Mouse (Mus musculus): ENCODE results near the gene Noa1. TPM values are rescaled to one million over a fixed set of nuclear protein-coding genes. Genes with fewer than 3 reads are reported as not detected.
A peak's percentile ranks its signal among the peaks of the same experiment; 100 is the strongest.

Gene Noa1
- polyA plus RNA-seq, 1 experiment from 2014 or later: 29.2 TPM

DNA sequence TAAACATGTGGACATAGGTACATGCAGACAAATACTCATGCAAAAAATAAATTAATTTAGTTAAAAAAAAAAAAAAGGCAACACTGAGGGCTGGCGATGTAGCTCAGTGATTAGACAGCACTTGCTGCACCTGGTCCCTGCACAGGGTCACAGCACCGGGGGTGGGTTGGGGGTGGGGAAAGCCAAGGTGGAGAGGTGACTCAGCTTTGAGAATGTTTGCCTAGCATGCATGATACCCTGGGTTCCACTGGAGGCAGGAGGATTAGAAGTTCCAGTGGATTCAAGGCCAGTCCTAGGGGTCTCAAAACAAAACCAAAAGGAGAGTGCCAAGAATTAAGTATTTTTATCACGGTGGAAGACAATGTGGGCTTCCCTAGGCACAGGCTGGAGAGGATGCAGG is 52.3 kb downstream of the Noa1 start:
- Histone ChIP-seq H3K36me3 (replicated peaks; ENCODE audit: control insufficient read depth, insufficient read depth, low read depth, low read length) (no peaks in the 10 kb centered on the region), H3K4me1 (ENCODE audit: control insufficient read depth, insufficient read depth, low read length) (no peaks in the 10 kb centered on the region), H3K27me3 (ENCODE audit: control insufficient read depth, insufficient read depth, low read length) (no peaks in the 10 kb centered on the region), H3K27ac (replicated peaks; ENCODE audit: low read depth, low read length) (no peak overlapping the region), H3K4me2 (ENCODE audit: low read depth, low read length) (no peak overlapping the region), H3K9me3 (replicated peaks; ENCODE audit: control insufficient read depth, low read length) (no peaks in the 10 kb centered on the region), H3K9ac (replicated peaks; ENCODE audit: low read length) (no peak overlapping the region), H3K4me3 (ENCODE audit: low read depth, low read length) (no peak overlapping the region)
- DNase-seq (ENCODE audit: low spot score) (no peak), ATAC-seq (replicated peaks; ENCODE audit: insufficient number of reproducible peaks, low FRiP score, low TSS enrichment, low read depth) (no peak)
- WGBS: 84% methylated on average over 3 of the region's 3 CpGs

- Histone ChIP-seq H3K9ac (replicated peaks; ENCODE audit: low read length) (no peak overlapping the region), H3K4me2 (ENCODE audit: low read depth, low read length) (no peak overlapping the region), H3K27ac (replicated peaks; ENCODE audit: low read depth, low read length) (no peak overlapping the region), H3K4me3 (ENCODE audit: low read depth, low read length) (no peak overlapping the region), H3K27me3 (ENCODE audit: control insufficient read depth, insufficient read depth, low read length) (no peaks in the 10 kb centered on the region), H3K36me3 (replicated peaks; ENCODE audit: control insufficient read depth, insufficient read depth, low read depth, low read length) (no peaks in the 10 kb centered on the region), H3K9me3 (replicated peaks; ENCODE audit: control insufficient read depth, low read length) (no peaks in the 10 kb centered on the region), H3K4me1 (ENCODE audit: control insufficient read depth, insufficient read depth, low read length) (no peaks in the 10 kb centered on the region)
- ATAC-seq (replicated peaks; ENCODE audit: insufficient number of reproducible peaks, low FRiP score, low TSS enrichment, low read depth) (no peak), DNase-seq (ENCODE audit: low spot score) (no peak)
- WGBS: 61% methylated on average over 3 of the region's 3 CpGs
Measured at GRCm38 (mm10) chr5:77254402-77254801, 55.5 kb downstream of the Noa1 start.

GRCm38 (mm10) chr5:77253154-77253553 is 56.7 kb downstream of the Noa1 start:
- Histone ChIP-seq H3K4me3 (ENCODE audit: low read depth, low read length) (no peak overlapping the region), H3K9ac (replicated peaks; ENCODE audit: low read length) (no peak overlapping the region), H3K9me3 (replicated peaks; ENCODE audit: control insufficient read depth, low read length) (no peaks in the 10 kb centered on the region), H3K4me2 (ENCODE audit: low read depth, low read length) (no peak overlapping the region), H3K36me3 (replicated peaks; ENCODE audit: control insufficient read depth, insufficient read depth, low read depth, low read length) (no peaks in the 10 kb centered on the region), H3K27me3 (ENCODE audit: control insufficient read depth, insufficient read depth, low read length) (no peaks in the 10 kb centered on the region), H3K4me1 (ENCODE audit: control insufficient read depth, insufficient read depth, low read length) (no peaks in the 10 kb centered on the region), H3K27ac (replicated peaks; ENCODE audit: low read depth, low read length) (no peak overlapping the region)
- no peak for DNase-seq (ENCODE audit: low spot score)
- 75% methylated on average over 1 of the region's 1 CpGs for WGBS
- no peak for ATAC-seq (replicated peaks; ENCODE audit: insufficient number of reproducible peaks, low FRiP score, low TSS enrichment, low read depth)

DNA sequence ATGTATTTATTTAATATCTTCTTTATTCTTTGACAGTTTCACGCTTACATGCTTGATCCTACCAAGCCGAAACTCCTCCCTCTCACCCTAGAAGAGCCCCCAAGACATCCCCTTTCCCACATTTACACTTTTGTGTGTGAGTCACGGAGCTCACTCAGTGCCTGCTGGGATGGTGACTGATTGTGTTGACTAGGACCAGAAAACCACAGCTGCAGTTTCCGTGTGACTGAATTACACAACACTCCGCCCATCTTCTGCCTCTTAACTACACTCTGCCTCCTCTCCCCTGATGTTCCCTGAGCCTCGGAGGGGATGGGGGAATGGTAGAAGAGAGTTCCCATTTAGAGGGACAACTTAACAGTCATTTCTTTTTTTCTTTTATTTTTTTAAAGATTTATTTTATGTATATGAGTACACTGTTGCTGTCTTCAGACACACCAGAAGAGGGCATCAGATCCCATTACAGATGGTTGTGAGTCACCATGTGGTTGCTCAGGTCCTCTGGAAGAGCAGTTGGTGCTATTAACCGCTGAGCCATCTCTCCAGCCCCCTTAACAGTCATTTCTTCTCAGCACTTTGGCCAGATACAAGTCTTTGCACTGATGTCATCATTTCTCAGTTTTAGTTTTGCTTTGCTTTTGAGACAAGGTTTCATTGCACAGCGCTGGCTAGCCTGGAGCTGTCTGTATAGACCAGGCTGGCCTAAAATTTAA is 57.6 kb downstream of the Noa1 start:
- H3K27me3 ChIP-seq (ENCODE audit: control insufficient read depth, insufficient read depth, low read length): no peaks in the 10 kb centered on the region
- no peaks in the 10 kb centered on the region for H3K4me1 ChIP-seq (ENCODE audit: control insufficient read depth, insufficient read depth, low read length)
- H3K4me3 ChIP-seq (ENCODE audit: low read depth, low read length): no peak overlapping the region
- H3K27ac ChIP-seq (replicated peaks; ENCODE audit: low read depth, low read length): no peak overlapping the region
- ATAC-seq (replicated peaks; ENCODE audit: insufficient number of reproducible peaks, low FRiP score, low TSS enrichment, low read depth) (no peak), DNase-seq (ENCODE audit: low spot score) (no peak)
- H3K36me3 ChIP-seq (replicated peaks; ENCODE audit: control insufficient read depth, insufficient read depth, low read depth, low read length): no peaks in the 10 kb centered on the region
- H3K4me2 ChIP-seq (ENCODE audit: low read depth, low read length): no peak overlapping the region
- 67% methylated on average over 8 of the region's 8 CpGs for WGBS
- no peak overlapping the region for H3K9ac ChIP-seq (replicated peaks; ENCODE audit: low read length)
- no peaks in the 10 kb centered on the region for H3K9me3 ChIP-seq (replicated peaks; ENCODE audit: control insufficient read depth, low read length)

DNA sequence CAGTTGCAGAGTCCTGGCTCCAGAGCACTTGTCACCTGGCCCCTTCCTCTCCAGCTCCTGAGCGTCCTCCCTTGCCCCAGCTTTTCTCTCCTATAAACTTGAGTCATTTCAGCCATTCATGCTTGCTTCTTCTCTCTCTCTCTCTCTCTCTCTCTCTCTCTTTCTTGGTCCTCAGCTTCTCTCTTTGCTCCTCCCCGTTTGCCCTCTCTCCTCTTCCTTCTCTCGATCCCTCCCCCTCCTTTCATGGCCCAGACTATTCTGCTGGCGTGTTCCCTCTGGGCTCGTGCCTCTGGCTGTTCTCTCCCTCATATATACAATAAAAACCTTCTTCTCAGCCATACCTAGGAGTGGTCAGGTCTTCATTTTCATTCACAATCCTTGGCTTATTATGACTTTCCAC is 58.2 kb downstream of the Noa1 start:
- no peaks in the 10 kb centered on the region for H3K9me3 ChIP-seq (replicated peaks; ENCODE audit: control insufficient read depth, low read length)
- H3K27me3 ChIP-seq (ENCODE audit: control insufficient read depth, insufficient read depth, low read length): no peaks in the 10 kb centered on the region
- ATAC-seq (replicated peaks; ENCODE audit: insufficient number of reproducible peaks, low FRiP score, low TSS enrichment, low read depth) (no peak), DNase-seq (ENCODE audit: low spot score) (no peak)
- no peak overlapping the region for H3K9ac ChIP-seq (replicated peaks; ENCODE audit: low read length)
- H3K36me3 ChIP-seq (replicated peaks; ENCODE audit: control insufficient read depth, insufficient read depth, low read depth, low read length): no peaks in the 10 kb centered on the region
- H3K4me3 ChIP-seq (ENCODE audit: low read depth, low read length): no peak overlapping the region
- 55% methylated on average over 5 of the region's 5 CpGs for WGBS
- no peaks in the 10 kb centered on the region for H3K4me1 ChIP-seq (ENCODE audit: control insufficient read depth, insufficient read depth, low read length)
- H3K27ac ChIP-seq (replicated peaks; ENCODE audit: low read depth, low read length): no peak overlapping the region
- H3K4me2 ChIP-seq (ENCODE audit: low read depth, low read length): no peak overlapping the region

GRCm38 (mm10) chr5:77250083-77250482 is 59.8 kb downstream of the Noa1 start:
- Histone ChIP-seq H3K4me3 (ENCODE audit: low read depth, low read length) (no peak overlapping the region), H3K4me1 (ENCODE audit: control insufficient read depth, insufficient read depth, low read length) (no peaks in the 10 kb centered on the region), H3K36me3 (replicated peaks; ENCODE audit: control insufficient read depth, insufficient read depth, low read depth, low read length) (no peaks in the 10 kb centered on the region), H3K27me3 (ENCODE audit: control insufficient read depth, insufficient read depth, low read length) (no peaks in the 10 kb centered on the region), H3K27ac (replicated peaks; ENCODE audit: low read depth, low read length) (no peak overlapping the region), H3K9ac (replicated peaks; ENCODE audit: low read length) (no peak overlapping the region), H3K4me2 (ENCODE audit: low read depth, low read length) (no peak overlapping the region), H3K9me3 (replicated peaks; ENCODE audit: control insufficient read depth, low read length) (no peaks in the 10 kb centered on the region)
- WGBS: 73% methylated on average over 9 of the region's 9 CpGs
- DNase-seq (ENCODE audit: low spot score): no peak
- no peak for ATAC-seq (replicated peaks; ENCODE audit: insufficient number of reproducible peaks, low FRiP score, low TSS enrichment, low read depth)

GRCm38 (mm10) chr5:77245787-77246671 is 63.9 kb downstream of the Noa1 start:
- H3K27me3 ChIP-seq (ENCODE audit: control insufficient read depth, insufficient read depth, low read length): no peaks in the 10 kb centered on the region; the same call in 1 of the 2 replicates
- no peak overlapping the region for H3K4me3 ChIP-seq (ENCODE audit: low read depth, low read length)
- no peaks in the 10 kb centered on the region for H3K36me3 ChIP-seq (replicated peaks; ENCODE audit: control insufficient read depth, insufficient read depth, low read depth, low read length)
- 28% methylated on average over 26 of the region's 26 CpGs for WGBS
- ATAC-seq (replicated peaks; ENCODE audit: insufficient number of reproducible peaks, low FRiP score, low TSS enrichment, low read depth): peak; percentile 72
- no peaks in the 10 kb centered on the region for H3K4me1 ChIP-seq (ENCODE audit: control insufficient read depth, insufficient read depth, low read length)
- no peaks in the 10 kb centered on the region for H3K9me3 ChIP-seq (replicated peaks; ENCODE audit: control insufficient read depth, low read length)
- peak overlapping the region; percentile 52; the same call in 1 of the 2 replicates for H3K27ac ChIP-seq (replicated peaks; ENCODE audit: low read depth, low read length)
- peak; percentile 74 for DNase-seq (ENCODE audit: low spot score)
- H3K4me2 ChIP-seq (ENCODE audit: low read depth, low read length): peak overlapping the region; percentile 27; the same call in 1 of the 2 replicates
- peak overlapping the region; percentile 11; the same call in 1 of the 2 replicates for H3K9ac ChIP-seq (replicated peaks; ENCODE audit: low read length)

DNA sequence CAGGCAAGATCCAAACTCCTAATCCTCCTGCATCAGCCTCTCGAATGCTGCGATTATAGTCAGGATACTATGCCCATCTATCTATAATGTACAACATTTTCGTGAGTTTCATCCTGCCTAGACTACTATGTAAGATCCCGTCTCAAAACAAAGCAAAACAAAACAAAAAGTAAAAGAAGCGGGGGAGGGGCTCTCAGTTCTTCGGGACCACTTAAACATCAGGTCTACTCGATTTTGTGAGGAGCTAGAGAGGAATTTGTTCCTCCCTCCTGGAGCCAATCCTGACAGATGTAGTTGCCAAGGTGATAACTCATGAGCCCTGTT is 64.5 kb downstream of the Noa1 start:
- 36% methylated on average over 7 of the region's 7 CpGs for WGBS
- ATAC-seq (replicated peaks; ENCODE audit: insufficient number of reproducible peaks, low FRiP score, low TSS enrichment, low read depth) (no peak), DNase-seq (ENCODE audit: low spot score) (no peak)
- 0 out of 2 replicates have a peak overlapping the region, but pooled peaks have one; percentile 20 for H3K27ac ChIP-seq (replicated peaks; ENCODE audit: low read depth, low read length)
- H3K4me2 ChIP-seq (ENCODE audit: low read depth, low read length): peak overlapping the region; percentile 27; the same call in 1 of the 2 replicates
- H3K4me1 ChIP-seq (ENCODE audit: control insufficient read depth, insufficient read depth, low read length): no peaks in the 10 kb centered on the region
- no peaks in the 10 kb centered on the region for H3K9me3 ChIP-seq (replicated peaks; ENCODE audit: control insufficient read depth, low read length)
- peak overlapping the region; percentile 11; the same call in 1 of the 2 replicates for H3K9ac ChIP-seq (replicated peaks; ENCODE audit: low read length)
- no peaks in the 10 kb centered on the region; the same call in 1 of the 2 replicates for H3K27me3 ChIP-seq (ENCODE audit: control insufficient read depth, insufficient read depth, low read length)
- no peaks in the 10 kb centered on the region for H3K36me3 ChIP-seq (replicated peaks; ENCODE audit: control insufficient read depth, insufficient read depth, low read depth, low read length)
- no peak overlapping the region for H3K4me3 ChIP-seq (ENCODE audit: low read depth, low read length)

Measured in embryonic facial prominence, embryonic 11.5 days (tissue).